Mouse (Mus musculus) ES-Bruce4 (cell line): ENCODE measurements around the gene A930017K11Rik. TPM values are rescaled to one million over a fixed set of nuclear protein-coding genes. Genes with fewer than 3 reads are reported as not detected.

Experiments used
- H3K27ac ChIP-seq: 2 replicates; pipeline ENCODE4 v1.5.1; 2012; ENCODE audit warnings: low read length, inconsistent platforms; ENCODE audit not compliant: insufficient read depth
- H3K27me3 ChIP-seq: 2 replicates; pipeline ENCODE4 v1.6.1; 2012; ENCODE audit warnings: mild to moderate bottlenecking, low read length, inconsistent platforms; ENCODE audit not compliant: control insufficient read depth, poor library complexity, insufficient read depth, severe bottlenecking
- H3K36me3 ChIP-seq: 2 replicates; pipeline ENCODE4 v1.6.1; 2012; ENCODE audit warnings: inconsistent platforms, mild to moderate bottlenecking, low read length, moderate library complexity; ENCODE audit not compliant: control insufficient read depth, poor library complexity, insufficient read depth, severe bottlenecking
- H3K4me1 ChIP-seq: one replicate; pipeline ENCODE4 v1.8.1; 2011; ENCODE audit warnings: low read length; ENCODE audit not compliant: control insufficient read depth, insufficient read depth
- H3K4me3 ChIP-seq: 2 replicates; pipeline ENCODE4 v1.5.1; 2011; ENCODE audit warnings: low read depth, mild to moderate bottlenecking, low read length
- H3K9ac ChIP-seq: 2 replicates; pipeline ENCODE4 v1.6.1; 2012; ENCODE audit warnings: low read depth, mild to moderate bottlenecking, inconsistent platforms; ENCODE audit not compliant: poor library complexity, severe bottlenecking
- H3K9me3 ChIP-seq: replicated peaks from 2 replicates; pipeline ENCODE4 v1.6.1; 2012; ENCODE audit warnings: mild to moderate bottlenecking, low read length, inconsistent platforms; ENCODE audit not compliant: control insufficient read depth, poor library complexity, insufficient read depth, severe bottlenecking
- CTCF ChIP-seq: IDR thresholded peaks from one replicate; pipeline ENCODE4 v1.8.1; 2011; ENCODE audit warnings: low read depth, low read length
- EP300 ChIP-seq: IDR thresholded peaks from 2 replicates; pipeline ENCODE4 v1.6.1; 2011; ENCODE audit warnings: low read depth, low read length; ENCODE audit not compliant: insufficient read depth
- POLR2A ChIP-seq: IDR thresholded peaks from one replicate; pipeline ENCODE4 v1.8.1; 2011; ENCODE audit warnings: low read length; ENCODE audit not compliant: insufficient read depth
- polyA plus RNA-seq: library from polyadenylated mRNA; stranded (reverse); fragments of >200 nt; gene quantifications from 2 replicates; pipeline ENCODE4 v1.2.4, GENCODE M21; 2011; ENCODE audit warnings: low read depth; ENCODE audit not compliant: missing spikeins, insufficient read depth, insufficient read length

A930017K11Rik gene
- polyA plus RNA-seq, 1 experiment, result not detected

DNA sequence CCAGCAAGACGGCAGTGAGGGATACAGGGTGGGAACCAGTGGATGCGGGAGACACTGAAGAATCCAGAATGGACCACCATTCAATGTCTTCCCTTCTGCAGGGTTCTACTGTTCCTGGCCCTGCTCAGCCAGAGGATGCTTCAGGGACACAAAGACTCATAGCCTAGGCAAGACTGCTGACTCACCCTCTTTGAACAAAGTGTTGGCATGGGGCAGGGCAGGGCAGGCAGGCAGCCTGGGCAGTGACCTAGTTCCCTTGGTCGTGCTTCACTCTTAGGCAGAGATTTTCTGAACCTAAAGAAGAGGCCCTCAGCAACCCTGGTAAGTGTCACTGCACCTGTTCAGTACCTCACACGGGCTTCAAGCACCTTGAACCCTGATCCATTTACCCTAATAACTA is 40.5 kb downstream of the A930017K11Rik start:
- H3K9me3 ChIP-seq, result no peaks in the 10 kb centered on the region
- no peak for TF ChIP-seq EP300
- no peak for TF ChIP-seq POLR2A
- no peak for TF ChIP-seq CTCF

DNA sequence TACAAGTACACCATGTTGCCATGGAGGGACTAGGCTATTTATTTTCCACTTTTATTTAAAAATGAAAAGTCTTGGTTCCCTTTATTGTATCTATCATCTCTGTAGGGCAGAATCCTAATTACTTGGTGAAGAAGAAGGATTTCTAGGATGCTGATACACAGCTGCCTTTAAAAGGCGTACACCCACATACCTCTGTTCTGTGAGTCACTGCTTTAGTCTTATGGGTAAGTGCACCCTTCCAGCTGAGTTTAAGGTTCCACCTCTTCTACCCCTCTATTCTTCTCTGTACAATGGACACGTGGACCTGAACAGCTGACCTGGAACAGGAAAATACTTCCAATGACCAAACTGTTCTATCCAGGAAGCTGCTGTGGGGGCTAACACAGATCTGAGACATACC is 44.7 kb downstream of the A930017K11Rik start:
- TF ChIP-seq CTCF (no peak), POLR2A (no peak), EP300 (no peak)
- Histone ChIP-seq H3K9ac (no peak overlapping the region), H3K36me3 (no peaks in the 10 kb centered on the region), H3K27ac (no peak overlapping the region), H3K9me3 (no peaks in the 10 kb centered on the region), H3K4me3 (no peak overlapping the region), H3K27me3 (no peaks in the 10 kb centered on the region), H3K4me1 (no peaks in the 10 kb centered on the region)

More for the DNA sequence above, 40.5 kb downstream of the A930017K11Rik start:
- H3K36me3 ChIP-seq, result no peaks in the 10 kb centered on the region
- no peaks in the 10 kb centered on the region for H3K4me1 ChIP-seq
- H3K4me3 ChIP-seq, result no peak overlapping the region
- H3K9ac ChIP-seq, result no peak overlapping the region
- H3K27ac ChIP-seq, result no peak overlapping the region
- H3K27me3 ChIP-seq, result no peaks in the 10 kb centered on the region

DNA sequence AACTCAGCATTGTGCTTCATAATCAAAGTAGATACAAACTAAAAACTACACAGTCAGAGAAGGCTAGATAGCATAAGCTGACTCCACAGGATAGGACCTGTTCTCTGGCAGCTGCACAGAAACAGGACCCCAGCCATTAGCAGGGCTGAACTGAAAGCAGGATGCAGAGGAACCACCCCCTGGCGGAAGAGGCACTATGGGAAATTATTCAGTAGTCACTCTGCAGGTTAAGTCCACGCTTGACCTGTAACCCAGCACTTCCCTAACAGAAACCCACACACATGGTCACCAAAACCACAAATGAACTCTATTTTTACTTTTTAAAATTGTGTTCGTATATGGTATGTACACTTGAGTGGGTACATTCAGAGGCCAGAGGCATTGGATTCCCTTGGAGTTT is 49.3 kb downstream of the A930017K11Rik start:
- Histone ChIP-seq H3K4me3 (no peak overlapping the region), H3K9me3 (no peaks in the 10 kb centered on the region), H3K36me3 (no peaks in the 10 kb centered on the region), H3K27ac (no peak overlapping the region), H3K9ac (no peak overlapping the region), H3K4me1 (no peaks in the 10 kb centered on the region), H3K27me3 (no peaks in the 10 kb centered on the region)
- TF ChIP-seq EP300 (no peak), CTCF (no peak), POLR2A (no peak)

DNA sequence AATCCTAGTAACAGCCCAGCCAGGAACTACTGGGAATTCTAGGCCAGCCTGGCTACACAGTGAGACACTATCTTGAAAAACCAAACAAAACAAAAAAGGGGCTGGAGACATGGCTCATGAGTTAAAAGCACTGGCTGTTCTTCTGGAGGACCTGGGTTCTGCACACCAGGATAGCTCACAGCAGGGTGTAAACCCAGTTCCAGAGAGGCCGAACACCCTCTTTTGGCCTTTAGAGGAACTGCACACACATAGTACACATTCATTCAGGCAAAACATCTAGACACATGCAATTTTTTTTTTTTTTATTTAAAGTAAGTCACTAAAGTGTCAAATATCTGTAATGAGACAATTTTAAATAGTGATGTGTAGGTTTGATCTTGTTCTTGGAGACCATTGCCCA is 52.2 kb downstream of the A930017K11Rik start:
- Histone ChIP-seq H3K9ac (no peak overlapping the region), H3K4me3 (no peak overlapping the region), H3K27ac (no peak overlapping the region), H3K36me3 (no peaks in the 10 kb centered on the region), H3K4me1 (no peaks in the 10 kb centered on the region), H3K27me3 (no peaks in the 10 kb centered on the region), H3K9me3 (no peaks in the 10 kb centered on the region)
- TF ChIP-seq POLR2A (no peak), EP300 (no peak), CTCF (no peak)

Other genes starting within 250 kb of the A930017K11Rik start
- 12.4 and 17.3 TPM in 2 replicates for gene Gng13, start 235.4 kb downstream of the A930017K11Rik start, polyA plus RNA-seq
- 39.4 and 47.2 TPM in 2 replicates for gene Chtf18, start 225.1 kb downstream of the A930017K11Rik start, polyA plus RNA-seq
- gene Rpusd1, start 224.9 kb downstream of the A930017K11Rik start, polyA plus RNA-seq, result 17.0 and 18.4 TPM in 2 replicates
- 0.30 TPM in 1 of 2 replicates, not detected in the other for gene Mslnl, start 216.5 kb downstream of the A930017K11Rik start, polyA plus RNA-seq
- gene Msln, start 198.2 kb downstream of the A930017K11Rik start, polyA plus RNA-seq, result 9.6 and 15.1 TPM in 2 replicates
- 18.8 and 21.3 TPM in 2 replicates for gene Narfl, start 178.8 kb downstream of the A930017K11Rik start, polyA plus RNA-seq
- 25.7 and 32.1 TPM in 2 replicates for gene Haghl, start 166.9 kb downstream of the A930017K11Rik start, polyA plus RNA-seq
- gene Ccdc78, start 166.0 kb downstream of the A930017K11Rik start, polyA plus RNA-seq, result not detected in 2 replicates
- gene Fam173a, start 159.7 kb downstream of the A930017K11Rik start, polyA plus RNA-seq, result 26.0 and 30.6 TPM in 2 replicates
- gene AC134908.4, start 156.9 kb downstream of the A930017K11Rik start, polyA plus RNA-seq, result 1.6 and 2.6 TPM in 2 replicates
- gene Metrn, start 155.4 kb downstream of the A930017K11Rik start, polyA plus RNA-seq, result 29.6 and 35.1 TPM in 2 replicates
- gene Fbxl16, start 143.5 kb downstream of the A930017K11Rik start, polyA plus RNA-seq, result 4.7 and 7.0 TPM in 2 replicates
- gene Wdr24, start 128.9 kb downstream of the A930017K11Rik start, polyA plus RNA-seq, result 19.8 and 20.7 TPM in 2 replicates
- gene Jmjd8, start 123.7 kb downstream of the A930017K11Rik start, polyA plus RNA-seq, result 13.2 and 16.7 TPM in 2 replicates
- gene Stub1, start 119.2 kb downstream of the A930017K11Rik start, polyA plus RNA-seq, result 97.8 and 103 TPM in 2 replicates
- not detected in 2 replicates for gene Rhbdl1, start 115.3 kb downstream of the A930017K11Rik start, polyA plus RNA-seq
- gene Gm20683, start 110.8 kb downstream of the A930017K11Rik start, polyA plus RNA-seq, result 1.4 and 2.3 TPM in 2 replicates
- gene Rhot2, start 107.7 kb downstream of the A930017K11Rik start, polyA plus RNA-seq, result 23.6 and 29.8 TPM in 2 replicates
- gene Wdr90, start 91.1 kb downstream of the A930017K11Rik start, polyA plus RNA-seq, result 10.5 and 11.6 TPM in 2 replicates
- 6.1 and 8.3 TPM in 2 replicates for gene Mcrip2, start 83.8 kb downstream of the A930017K11Rik start, polyA plus RNA-seq
- gene Mettl26, start 77.5 kb downstream of the A930017K11Rik start, polyA plus RNA-seq, result 27.9 and 32.6 TPM in 2 replicates
- gene Wfikkn1, start 71.7 kb downstream of the A930017K11Rik start, polyA plus RNA-seq, result 0.37 and 0.69 TPM in 2 replicates
- 21.3 and 22.7 TPM in 2 replicates for gene Rab40c, start 32.8 kb downstream of the A930017K11Rik start, polyA plus RNA-seq
- gene Pigq, start 7.6 kb downstream of the A930017K11Rik start, polyA plus RNA-seq, result 61.8 and 62.8 TPM in 2 replicates
- gene Nhlrc4, start 7.6 kb downstream of the A930017K11Rik start, polyA plus RNA-seq, result 1.2 TPM in 1 of 2 replicates, not detected in the other
- gene Capn15, start 33.2 kb upstream of the A930017K11Rik start, polyA plus RNA-seq, result 14.2 and 17.0 TPM in 2 replicates
- gene Rab11fip3, start 117.0 kb upstream of the A930017K11Rik start, polyA plus RNA-seq, result 27.5 and 27.6 TPM in 2 replicates
- 24.3 and 26.4 TPM in 2 replicates for gene Decr2, start 137.8 kb upstream of the A930017K11Rik start, polyA plus RNA-seq
- 110 and 115 TPM in 2 replicates for gene Nme4, start 143.0 kb upstream of the A930017K11Rik start, polyA plus RNA-seq
- 15.6 and 16.5 TPM in 2 replicates for gene Tmem8, start 160.7 kb upstream of the A930017K11Rik start, polyA plus RNA-seq
- 97.6 and 105 TPM in 2 replicates for gene Mrpl28, start 170.9 kb upstream of the A930017K11Rik start, polyA plus RNA-seq
- 40.5 and 41.0 TPM in 2 replicates for gene Axin1, start 186.1 kb upstream of the A930017K11Rik start, polyA plus RNA-seq
- gene Pdia2, start 246.5 kb upstream of the A930017K11Rik start, polyA plus RNA-seq, result 0.43 TPM in 1 of 2 replicates, not detected in the other